Mouse (Mus musculus) megakaryocyte, embryonic 14.5 days (primary cell): ENCODE data around the gene Amh. TPM values are rescaled to one million over a fixed set of nuclear protein-coding genes. Genes with fewer than 3 reads are reported as not detected.

ENCODE experiments used
- H3K27me3 ChIP-seq: replicated peaks from 2 replicates; pipeline ENCODE3; 2012; ENCODE audit warnings: inconsistent platforms
- H3K36me3 ChIP-seq: replicated peaks from 2 replicates; pipeline ENCODE3; 2012; ENCODE audit warnings: low read length, inconsistent platforms, mixed read lengths
- H3K4me1 ChIP-seq: 2 replicates; pipeline ENCODE4 v1.6.1; 2012; ENCODE audit warnings: inconsistent platforms
- H3K4me3 ChIP-seq: replicated peaks from 2 replicates; pipeline ENCODE3; 2012; ENCODE audit warnings: moderate library complexity, mild to moderate bottlenecking, inconsistent platforms
- H3K9me3 ChIP-seq: 2 replicates; pipeline ENCODE4 v1.6.1; 2012; ENCODE audit warnings: inconsistent platforms
- FLI1 ChIP-seq: IDR thresholded peaks from 2 replicates; pipeline ENCODE4 v1.6.1; 2012; ENCODE audit warnings: low read length, inconsistent platforms, mixed read lengths
- GATA1 ChIP-seq: IDR thresholded peaks from 3 replicates; pipeline ENCODE4 v1.6.1; 2012; ENCODE audit warnings: mixed read lengths, low read length, inconsistent platforms, borderline replicate concordance
- polyA plus RNA-seq: library from polyadenylated mRNA; stranded (reverse); fragments of >175 nt; gene quantifications from 2 replicates; pipeline ENCODE4 v1.2.3, GENCODE M21; 2012; ENCODE audit warnings: low replicate concordance; ENCODE audit not compliant: insufficient read depth

The Amh gene
- polyA plus RNA-seq, 1 experiment: 1.1 TPM

DNA sequence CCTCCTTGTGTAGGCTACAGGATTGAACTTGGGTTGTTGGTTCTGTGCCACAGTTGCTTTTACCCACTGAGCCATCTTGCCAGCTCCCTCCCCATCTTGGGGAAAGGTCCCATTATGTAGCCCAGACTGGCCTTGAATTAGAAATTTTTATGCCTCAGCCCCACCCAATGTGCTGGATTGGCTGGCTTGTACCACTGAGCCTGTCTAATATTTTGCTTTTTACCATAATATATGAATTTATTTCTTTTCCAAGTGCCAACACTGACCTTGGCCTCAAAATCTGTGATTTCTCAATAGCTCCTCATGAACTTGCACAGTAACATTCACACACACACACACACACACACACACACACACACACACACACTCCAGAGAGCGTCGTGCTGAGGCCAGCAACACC, 39.3 kb upstream of the Amh start:
- peaks cover 87% of the 10 kb centered on the region for H3K36me3 ChIP-seq
- H3K4me1 ChIP-seq: peaks cover 92% of the 10 kb centered on the region
- no peak for TF ChIP-seq GATA1
- no peak for TF ChIP-seq FLI1
- no peaks in the 10 kb centered on the region for H3K27me3 ChIP-seq
- H3K9me3 ChIP-seq: no peaks in the 10 kb centered on the region
- H3K4me3 ChIP-seq: no peak overlapping the region

DNA sequence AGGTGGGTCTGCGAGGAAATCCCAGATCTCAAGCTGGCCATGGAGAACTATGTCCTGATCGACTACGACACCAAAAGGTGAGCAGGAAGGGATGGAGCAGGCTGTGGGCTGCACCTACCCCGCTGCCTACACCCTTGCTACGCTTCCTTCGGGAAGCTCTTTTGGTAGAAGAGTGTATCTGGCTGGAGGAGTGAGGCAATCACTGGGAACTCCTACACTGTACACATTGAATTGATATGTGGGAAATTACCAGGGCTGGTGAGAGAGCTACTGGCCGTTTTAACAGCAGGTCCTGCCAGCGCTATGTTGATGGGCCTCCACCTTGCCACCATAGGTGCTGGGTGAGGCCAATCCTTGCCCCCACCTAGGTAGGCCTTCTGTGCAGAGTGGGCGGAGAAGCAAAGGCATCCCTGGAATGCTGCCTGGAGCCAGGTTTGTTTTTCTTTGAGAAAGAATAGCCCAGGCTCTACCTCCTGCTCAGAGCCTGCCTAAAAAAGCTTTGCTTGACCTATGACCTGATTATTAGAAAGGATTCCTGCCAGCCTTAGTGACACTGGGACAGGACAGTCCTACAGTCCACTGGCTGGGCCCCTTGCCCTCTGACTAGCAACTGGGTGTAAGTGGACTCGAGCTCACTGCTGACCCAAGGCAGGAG, 38.8 kb upstream of the Amh start:
- Histone ChIP-seq H3K4me1 (peaks cover 92% of the 10 kb centered on the region), H3K27me3 (no peaks in the 10 kb centered on the region), H3K9me3 (no peaks in the 10 kb centered on the region), H3K36me3 (peaks cover 89% of the 10 kb centered on the region), H3K4me3 (no peak overlapping the region)
- TF ChIP-seq GATA1 (no peak), FLI1 (no peak)

DNA sequence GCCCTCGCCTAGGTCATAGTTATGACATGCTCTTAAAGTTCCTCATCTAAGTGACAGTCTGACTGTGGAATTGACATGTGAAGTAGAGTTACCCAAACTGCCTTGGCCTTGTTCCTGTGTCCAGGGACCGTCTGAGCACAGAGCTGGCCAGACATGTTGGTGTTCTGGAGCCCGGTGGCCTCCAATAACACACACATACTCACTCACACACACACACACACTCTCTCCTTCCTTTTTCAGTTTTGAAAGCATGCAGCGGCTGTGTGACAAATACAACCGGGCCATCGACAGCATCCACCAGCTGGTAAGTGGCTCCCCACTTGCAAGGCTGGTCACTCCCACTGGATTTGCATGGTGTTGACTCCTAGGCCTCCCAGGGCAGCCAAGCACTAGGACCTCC, 36.7 kb upstream of the Amh start:
- peaks cover 95% of the 10 kb centered on the region for H3K36me3 ChIP-seq
- H3K4me3 ChIP-seq: no peak overlapping the region
- no peaks in the 10 kb centered on the region for H3K9me3 ChIP-seq
- TF ChIP-seq FLI1 (no peak), GATA1 (no peak)
- peaks cover 92% of the 10 kb centered on the region for H3K4me1 ChIP-seq
- H3K27me3 ChIP-seq: no peaks in the 10 kb centered on the region

DNA sequence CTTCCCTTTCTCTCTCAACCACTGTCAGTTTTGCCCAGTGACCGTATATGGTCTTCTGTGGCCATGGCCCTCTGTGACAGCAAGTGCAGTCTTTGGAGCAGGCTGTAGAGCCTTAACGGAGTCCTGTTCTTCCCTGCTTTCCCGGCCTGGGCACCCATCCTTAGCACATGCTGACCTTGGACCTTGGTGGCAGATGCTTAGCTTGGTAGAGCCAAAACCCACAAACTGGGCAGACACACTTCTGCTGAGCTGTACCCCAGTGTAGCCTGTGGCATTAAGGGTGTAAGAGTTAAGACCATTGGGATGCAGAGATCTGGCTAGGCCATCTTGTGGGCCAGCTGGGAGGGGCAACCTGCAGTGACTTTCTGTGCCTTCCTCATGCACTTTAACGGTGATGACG, 31.2 kb upstream of the Amh start:
- Histone ChIP-seq H3K9me3 (no peaks in the 10 kb centered on the region), H3K36me3 (peaks cover 98% of the 10 kb centered on the region), H3K27me3 (no peaks in the 10 kb centered on the region), H3K4me3 (peak overlapping the region; percentile 74), H3K4me1 (peaks cover 98% of the 10 kb centered on the region)
- TF ChIP-seq FLI1 (no peak), GATA1 (no peak)

DNA sequence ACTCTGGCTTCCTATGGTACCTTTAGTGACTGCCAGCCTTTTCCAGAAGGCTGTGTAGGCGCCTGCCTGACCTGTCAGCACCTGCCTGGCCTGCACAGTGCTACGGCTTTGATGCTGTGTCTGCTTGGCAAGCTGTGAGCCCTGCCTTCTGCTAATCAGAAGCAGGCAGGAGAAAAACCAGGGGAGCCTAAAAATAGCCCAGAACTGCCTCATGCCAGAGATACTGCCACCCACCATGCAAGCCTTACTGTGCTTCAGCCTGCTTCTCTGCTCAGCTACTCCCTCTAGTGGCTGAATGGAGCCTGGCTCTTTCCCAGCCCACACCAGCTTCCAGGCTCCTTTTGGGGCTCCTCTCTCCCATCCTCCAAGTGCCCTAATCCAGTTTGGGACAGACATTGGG, 30.5 kb upstream of the Amh start:
- TF ChIP-seq FLI1 (no peak), GATA1 (no peak)
- Histone ChIP-seq H3K27me3 (no peaks in the 10 kb centered on the region), H3K9me3 (no peaks in the 10 kb centered on the region), H3K36me3 (peaks cover 100% of the 10 kb centered on the region), H3K4me3 (peak overlapping the region; percentile 74), H3K4me1 (peaks cover 98% of the 10 kb centered on the region)

DNA sequence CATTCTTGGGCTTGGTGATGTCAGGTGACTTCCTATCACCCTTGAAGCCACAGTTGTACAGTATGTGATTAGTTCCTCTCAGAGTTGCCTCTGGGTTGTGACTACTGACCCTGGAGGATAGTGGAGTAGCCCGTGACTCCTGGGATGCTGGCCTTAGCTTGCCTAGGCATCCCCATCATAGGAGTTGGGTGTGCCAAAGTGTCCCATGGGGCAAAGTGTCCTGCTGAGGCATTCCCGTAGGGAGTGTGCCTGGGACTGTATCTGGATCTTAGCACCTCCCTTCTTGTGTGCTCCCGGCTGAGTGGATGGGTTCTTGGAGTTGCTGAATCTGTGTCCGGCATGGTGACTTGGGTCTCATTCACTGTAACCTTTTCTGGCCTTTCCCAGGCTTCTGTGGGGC, 30.1 kb upstream of the Amh start:
- Histone ChIP-seq H3K4me3 (peak overlapping the region; percentile 50), H3K4me1 (peaks cover 98% of the 10 kb centered on the region), H3K9me3 (no peaks in the 10 kb centered on the region), H3K27me3 (no peaks in the 10 kb centered on the region), H3K36me3 (peaks cover 100% of the 10 kb centered on the region)
- TF ChIP-seq GATA1 (no peak), FLI1 (no peak)

DNA sequence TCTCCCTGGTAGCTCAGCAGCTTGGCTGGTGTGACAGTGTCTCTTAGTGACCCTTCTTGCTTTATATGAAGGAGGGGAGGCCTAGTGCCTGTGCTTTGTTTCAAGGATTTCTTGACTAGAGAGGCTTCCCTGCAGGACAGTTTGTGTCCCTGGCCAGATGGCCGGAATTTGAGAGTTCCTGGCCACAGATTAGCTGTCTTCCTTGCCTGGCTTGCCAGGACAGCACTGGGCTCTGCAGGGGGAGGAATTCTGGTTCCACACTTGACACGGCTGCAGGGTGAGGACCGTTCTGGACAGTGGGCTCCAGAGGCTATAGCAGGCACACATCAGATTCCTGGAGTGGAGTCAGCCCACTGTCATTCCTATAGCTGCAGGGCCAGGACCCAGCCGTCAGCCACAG, 29.3 kb upstream of the Amh start:
- Histone ChIP-seq H3K4me3 (no peak overlapping the region), H3K36me3 (peaks cover 100% of the 10 kb centered on the region), H3K4me1 (peaks cover 96% of the 10 kb centered on the region), H3K9me3 (no peaks in the 10 kb centered on the region), H3K27me3 (no peaks in the 10 kb centered on the region)
- TF ChIP-seq FLI1 (no peak), GATA1 (no peak)

DNA sequence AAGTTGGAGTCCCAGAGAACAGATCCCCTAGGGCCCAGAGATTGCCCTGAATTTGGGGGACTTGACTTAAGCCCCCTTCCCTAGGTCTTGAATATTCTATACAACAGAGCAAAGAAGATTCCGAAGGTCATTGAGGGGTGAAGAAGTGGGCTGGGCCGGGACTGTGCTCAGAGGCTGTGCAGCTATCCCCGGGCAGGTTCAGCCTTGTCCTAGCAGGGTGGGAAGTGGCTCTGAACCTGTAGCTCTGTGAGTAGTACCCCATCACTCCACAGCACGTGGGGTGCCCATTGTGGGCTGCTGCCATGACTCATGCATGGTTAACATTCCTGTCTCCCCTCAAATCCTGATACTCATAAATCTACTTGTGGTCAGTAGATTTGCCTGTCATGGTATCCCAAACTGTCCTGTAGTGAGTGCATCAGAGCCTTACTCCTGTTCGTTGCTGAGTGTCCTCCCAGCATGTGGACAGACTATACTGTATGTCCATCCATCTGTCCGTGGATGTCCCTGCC, 28.6 kb upstream of the Amh start:
- peaks cover 90% of the 10 kb centered on the region for H3K4me1 ChIP-seq
- no peaks in the 10 kb centered on the region for H3K27me3 ChIP-seq
- H3K4me3 ChIP-seq: no peak overlapping the region
- H3K36me3 ChIP-seq: peaks cover 100% of the 10 kb centered on the region
- no peak for TF ChIP-seq GATA1
- TF ChIP-seq FLI1: no peak
- no peaks in the 10 kb centered on the region for H3K9me3 ChIP-seq

DNA sequence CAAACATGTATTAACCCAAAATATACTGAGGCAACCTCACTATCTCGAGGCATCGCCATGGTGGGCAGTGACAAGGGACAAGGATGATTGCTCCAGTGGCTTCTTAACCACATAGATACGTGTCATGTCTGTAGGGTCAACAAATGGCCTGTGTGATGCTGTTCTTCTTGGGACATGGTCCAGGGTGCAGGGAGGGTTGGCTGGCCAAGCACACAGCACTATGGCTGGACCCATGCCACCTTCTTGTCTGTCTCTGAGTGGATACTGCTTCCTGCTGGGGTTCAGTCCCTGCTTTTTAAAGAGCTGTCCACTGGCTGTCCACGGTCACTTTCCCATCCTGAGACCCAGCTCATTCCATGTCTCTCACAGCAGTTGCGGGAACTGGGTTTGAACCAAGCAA, 27.9 kb upstream of the Amh start:
- peaks cover 82% of the 10 kb centered on the region for H3K4me1 ChIP-seq
- TF ChIP-seq FLI1 (no peak), GATA1 (no peak)
- no peak overlapping the region for H3K4me3 ChIP-seq
- H3K36me3 ChIP-seq: peaks cover 100% of the 10 kb centered on the region
- no peaks in the 10 kb centered on the region for H3K27me3 ChIP-seq
- H3K9me3 ChIP-seq: no peaks in the 10 kb centered on the region

DNA sequence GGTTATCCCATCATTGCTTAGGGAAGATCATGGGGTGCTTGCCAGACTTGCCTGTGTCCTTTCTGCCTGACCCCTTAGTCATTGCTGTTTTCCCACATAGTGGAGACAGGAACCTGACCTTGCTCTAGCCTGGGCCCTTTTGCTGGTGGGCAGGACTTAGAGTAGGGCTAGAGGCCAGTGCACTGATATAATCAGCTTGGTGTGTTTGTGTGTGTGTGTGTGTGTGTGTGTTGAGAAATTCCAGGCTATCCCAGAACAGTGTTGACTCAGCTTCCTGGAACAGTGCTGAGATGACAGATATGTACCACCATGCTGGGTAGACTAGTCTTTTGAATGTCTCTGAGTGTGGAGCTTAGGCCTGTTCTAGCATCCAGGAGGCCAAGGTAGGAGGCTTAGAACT, 25.5 kb upstream of the Amh start:
- TF ChIP-seq FLI1: no peak
- TF ChIP-seq GATA1: no peak
- Histone ChIP-seq H3K4me3 (no peak overlapping the region), H3K36me3 (peaks cover 100% of the 10 kb centered on the region), H3K4me1 (peaks cover 58% of the 10 kb centered on the region), H3K27me3 (no peaks in the 10 kb centered on the region), H3K9me3 (no peaks in the 10 kb centered on the region)
